Mouse (Mus musculus) ES-Bruce4 (cell line): ENCODE measurements at regions not wholly inside any gene's neighbourhood (a gene's known extent, or its start where the extent isn't known, plus 50 kb on each side); places are given as distances from the start of the nearest gene placed in this dataset.

Experiments
- CTCF ChIP-seq: IDR thresholded peaks from one replicate; pipeline ENCODE4 v1.8.1; 2011; ENCODE audit warnings: low read depth, low read length
- EP300 ChIP-seq: IDR thresholded peaks from 2 replicates; pipeline ENCODE4 v1.6.1; 2011; ENCODE audit warnings: low read depth, low read length; ENCODE audit not compliant: insufficient read depth
- POLR2A ChIP-seq: IDR thresholded peaks from one replicate; pipeline ENCODE4 v1.8.1; 2011; ENCODE audit warnings: low read length; ENCODE audit not compliant: insufficient read depth

DNA sequence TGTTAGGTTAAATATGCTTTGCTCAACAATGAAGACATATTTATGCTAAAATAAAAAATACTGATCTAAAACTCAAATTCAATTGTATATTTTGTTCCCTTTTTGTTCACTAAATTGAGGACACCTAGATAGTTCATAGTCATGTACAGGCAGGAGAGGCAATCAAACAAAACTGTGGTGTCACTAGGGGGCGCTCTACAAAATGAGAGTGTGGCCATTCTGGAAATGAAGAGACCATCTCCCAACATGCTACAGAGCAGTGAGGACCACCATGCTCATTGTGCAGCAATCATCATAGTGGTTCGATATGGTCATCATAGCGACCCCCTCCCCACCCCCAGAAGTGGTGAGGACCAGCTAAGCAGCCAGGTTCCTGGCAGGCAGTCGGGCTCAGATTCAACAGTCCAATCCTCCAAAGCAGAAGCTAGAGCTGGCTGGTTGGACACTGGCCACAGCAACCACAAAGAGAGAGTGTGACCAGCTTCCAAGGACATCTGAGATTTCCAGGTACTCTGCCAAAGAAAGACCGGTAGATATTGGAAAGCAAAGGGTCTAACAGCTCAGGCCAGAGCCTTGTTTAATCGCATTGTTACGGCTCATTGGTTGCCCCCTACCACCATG, 155.4 kb downstream of the Tgfb2 start:
- TF ChIP-seq CTCF (peak; percentile 26), POLR2A (no peak), EP300 (no peak)
